Mouse (Mus musculus): ENCODE measurements around the gene Tas1r1. TPM values are rescaled to one million over a fixed set of nuclear protein-coding genes. Genes with fewer than 3 reads are reported as not detected.

The Tas1r1 gene
- total and polyA plus RNA-seq, 3 experiments: 0.12 to 0.21 TPM; not detected in 1

- peak; percentile 36; the same call in 1 of the 2 replicates for TF ChIP-seq USF1 (IDR thresholded peaks at IDR 0.05; ENCODE audit: low read depth, low read length)
- peak; percentile 85; the same call in 1 of the 2 replicates for TF ChIP-seq POLR2AphosphoS2 (IDR thresholded peaks at IDR 0.05; ENCODE audit: low read length)
- no peak; the same call in 1 of the 2 replicates for TF ChIP-seq KAT2A (conservative IDR thresholded peaks at IDR 0.05; ENCODE audit: low read depth, low read length)
- TF ChIP-seq MYB (IDR thresholded peaks at IDR 0.05; ENCODE audit: low read depth, low read length): 0 out of 2 replicates have a peak, but pooled peaks have one; percentile 11
- TF ChIP-seq ETS1 (IDR thresholded peaks at IDR 0.05; ENCODE audit: low read depth, low read length): peak; percentile 87
- peak; percentile 60 for TF ChIP-seq ELF1 (IDR thresholded peaks at IDR 0.05; ENCODE audit: low read depth, low read length)
These were observed 29.7 kb downstream of the Tas1r1 start, which contains the start of gene Klhl21 (continued) for GRCm38 (mm10) chr4:152008622-152009075.

DNA sequence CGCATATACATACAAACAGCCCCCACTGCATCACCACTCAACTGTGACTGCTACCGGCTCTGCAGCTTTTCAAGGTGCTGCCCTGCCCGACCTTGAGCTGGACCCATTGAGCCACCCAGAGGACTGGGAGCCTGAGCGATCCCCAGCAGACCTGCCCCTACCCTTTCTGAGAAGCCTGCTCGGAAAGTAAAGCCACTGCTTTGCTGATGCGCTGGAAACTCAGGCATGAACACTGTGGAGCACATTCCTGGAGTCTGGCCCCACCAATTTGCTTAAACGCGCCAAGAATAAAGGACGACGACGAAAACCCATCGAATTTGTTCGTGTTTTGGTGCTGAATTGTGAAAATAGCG lies 30.2 kb downstream of the Tas1r1 start:
- Histone ChIP-seq H3K9ac (ENCODE audit: control insufficient read depth, low read depth, low read length, poor library complexity, severe bottlenecking) (peak overlapping the region; percentile 40), H3K4me1 (ENCODE audit: control insufficient read depth in 1 of 2, insufficient read depth in 2 of 2, low read length in 2 of 2) (peaks cover 0 to 11% of the 10 kb centered on the region in 2 experiments; a peak in 3 of 4 replicates), H3K36me3 (ENCODE audit: control insufficient read depth in 1 of 2, insufficient read depth in 2 of 2, low read length in 2 of 2) (peaks cover 0 to 5% of the 10 kb centered on the region in 2 experiments; a peak in 1 of 4 replicates), H3K9me3 (replicated peaks; ENCODE audit: insufficient read depth, low read length) (no peaks in the 10 kb centered on the region), H3K79me2 (ENCODE audit: control insufficient read depth, insufficient read depth, low read length, poor library complexity) (peaks cover 38% of the 10 kb centered on the region), H3K27me3 (ENCODE audit: control insufficient read depth in 1 of 2, insufficient read depth in 2 of 2, low read length in 2 of 2) (no peaks in the 10 kb centered on the region), H3K4me3 (ENCODE audit: control insufficient read depth in 1 of 2, insufficient read depth in 1 of 2, low read depth in 2 of 2, low read length in 2 of 2) (peak overlapping the region; percentile 74 to 83), H3K27ac (ENCODE audit: control insufficient read depth, low read depth, low read length) (no peak overlapping the region)
- TF ChIP-seq TBP (IDR thresholded peaks at IDR 0.05; ENCODE audit: low read depth, low read length) (no peak), MAFK (IDR thresholded peaks at IDR 0.05; ENCODE audit: borderline replicate concordance, low read depth, low read length) (no peak), CHD2 (IDR thresholded peaks at IDR 0.05; ENCODE audit: low read length) (no peak), MAX (IDR thresholded peaks at IDR 0.05; ENCODE audit: low read length) (no peak), POLR2AphosphoS5 (IDR thresholded peaks at IDR 0.05; ENCODE audit: borderline replicate concordance, low read depth, low read length) (no peak), USF1 (IDR thresholded peaks at IDR 0.05; ENCODE audit: low read depth, low read length) (no peak), MEF2A (IDR thresholded peaks at IDR 0.05; ENCODE audit: extremely low read depth, insufficient replicate concordance, low read depth, low read length, poor library complexity, severe bottlenecking) (no peak), POLR2AphosphoS2 (IDR thresholded peaks at IDR 0.05; ENCODE audit: low read length) (no peak), ZMIZ1 (IDR thresholded peaks at IDR 0.05; ENCODE audit: low read depth, low read length) (no peak), TAL1 (IDR thresholded peaks at IDR 0.05; ENCODE audit: low read length) (no peak), GATA1 (IDR thresholded peaks at IDR 0.05; ENCODE audit: low read depth, low read length) (no peak)
- peak; percentile 40 for DNase-seq (ENCODE audit: low read depth, low spot score)

GRCm38 (mm10) chr4:152007481-152008147 lies 30.8 kb downstream of the Tas1r1 start:
- DNase-seq (ENCODE audit: low read depth, low spot score): no peak
- no peaks in the 10 kb centered on the region for H3K27me3 ChIP-seq (ENCODE audit: control insufficient read depth in 1 of 2, insufficient read depth in 2 of 2, low read length in 2 of 2)
- no peaks in the 10 kb centered on the region for H3K9me3 ChIP-seq (replicated peaks; ENCODE audit: insufficient read depth, low read length)
- H3K36me3 ChIP-seq (ENCODE audit: control insufficient read depth in 1 of 2, insufficient read depth in 2 of 2, low read length in 2 of 2): peaks cover 0 to 5% of the 10 kb centered on the region in 2 experiments; a peak in 1 of 4 replicates
- no peak overlapping the region for H3K27ac ChIP-seq (ENCODE audit: control insufficient read depth, low read depth, low read length)
- TF ChIP-seq POLR2A (IDR thresholded peaks at IDR 0.05; ENCODE audit: control insufficient read depth in 1 of 2, insufficient read depth in 1 of 2, low read depth in 1 of 2, low read length in 2 of 2, poor library complexity in 1 of 2) (no peak), HCFC1 (IDR thresholded peaks at IDR 0.05; ENCODE audit: low read depth, low read length) (no peak), BHLHE40 (IDR thresholded peaks at IDR 0.05; ENCODE audit: borderline replicate concordance, low read depth, low read length) (no peak), MYC (IDR thresholded peaks at IDR 0.05; ENCODE audit: low read depth, low read length) (no peak), TBP (IDR thresholded peaks at IDR 0.05; ENCODE audit: low read depth, low read length) (no peak), MYB (IDR thresholded peaks at IDR 0.05; ENCODE audit: low read depth, low read length) (no peak), USF2 (IDR thresholded peaks at IDR 0.05; ENCODE audit: borderline replicate concordance in 1 of 2, insufficient read depth in 1 of 2, low read depth in 1 of 2, low read length in 2 of 2) (no peak), SMC3 (IDR thresholded peaks at IDR 0.05; ENCODE audit: low read depth, low read length) (no peak), RCOR1 (IDR thresholded peaks at IDR 0.05; ENCODE audit: low read depth, low read length) (no peak), CHD2 (IDR thresholded peaks at IDR 0.05; ENCODE audit: low read length) (no peak), GATA1 (IDR thresholded peaks at IDR 0.05; ENCODE audit: low read depth, low read length) (no peak), GABPA (IDR thresholded peaks at IDR 0.05; ENCODE audit: low read depth, low read length) (no peak), UBTF (IDR thresholded peaks at IDR 0.05; ENCODE audit: borderline replicate concordance, insufficient read depth, low read depth, low read length) (no peak), NELFE (IDR thresholded peaks at IDR 0.05; ENCODE audit: low read depth, low read length) (no peak), ZMIZ1 (IDR thresholded peaks at IDR 0.05; ENCODE audit: low read depth, low read length) (no peak), MAFK (IDR thresholded peaks at IDR 0.05; ENCODE audit: borderline replicate concordance, low read depth, low read length) (no peak), TAL1 (IDR thresholded peaks at IDR 0.05; ENCODE audit: low read length) (no peak)
- peaks cover 0 to 11% of the 10 kb centered on the region in 2 experiments; a peak in 3 of 4 replicates for H3K4me1 ChIP-seq (ENCODE audit: control insufficient read depth in 1 of 2, insufficient read depth in 2 of 2, low read length in 2 of 2)
- H3K9ac ChIP-seq (ENCODE audit: control insufficient read depth, low read depth, low read length, poor library complexity, severe bottlenecking): no peak overlapping the region; the same call in 1 of the 2 replicates
- H3K79me2 ChIP-seq (ENCODE audit: control insufficient read depth, insufficient read depth, low read length, poor library complexity): peaks cover 38% of the 10 kb centered on the region
- peak overlapping the region; percentile 74 to 83; a peak in 3 of 4 replicates for H3K4me3 ChIP-seq (ENCODE audit: control insufficient read depth in 1 of 2, insufficient read depth in 1 of 2, low read depth in 2 of 2, low read length in 2 of 2)
